Mouse (Mus musculus): ENCODE measurements around the gene Fasn. TPM values are rescaled to one million over a fixed set of nuclear protein-coding genes. Genes with fewer than 3 reads are reported as not detected.

Fasn gene
- polyA plus RNA-seq, 3 experiments from 2014 or later, result 22.7 to 31.3 (median 29.4) TPM

DNA sequence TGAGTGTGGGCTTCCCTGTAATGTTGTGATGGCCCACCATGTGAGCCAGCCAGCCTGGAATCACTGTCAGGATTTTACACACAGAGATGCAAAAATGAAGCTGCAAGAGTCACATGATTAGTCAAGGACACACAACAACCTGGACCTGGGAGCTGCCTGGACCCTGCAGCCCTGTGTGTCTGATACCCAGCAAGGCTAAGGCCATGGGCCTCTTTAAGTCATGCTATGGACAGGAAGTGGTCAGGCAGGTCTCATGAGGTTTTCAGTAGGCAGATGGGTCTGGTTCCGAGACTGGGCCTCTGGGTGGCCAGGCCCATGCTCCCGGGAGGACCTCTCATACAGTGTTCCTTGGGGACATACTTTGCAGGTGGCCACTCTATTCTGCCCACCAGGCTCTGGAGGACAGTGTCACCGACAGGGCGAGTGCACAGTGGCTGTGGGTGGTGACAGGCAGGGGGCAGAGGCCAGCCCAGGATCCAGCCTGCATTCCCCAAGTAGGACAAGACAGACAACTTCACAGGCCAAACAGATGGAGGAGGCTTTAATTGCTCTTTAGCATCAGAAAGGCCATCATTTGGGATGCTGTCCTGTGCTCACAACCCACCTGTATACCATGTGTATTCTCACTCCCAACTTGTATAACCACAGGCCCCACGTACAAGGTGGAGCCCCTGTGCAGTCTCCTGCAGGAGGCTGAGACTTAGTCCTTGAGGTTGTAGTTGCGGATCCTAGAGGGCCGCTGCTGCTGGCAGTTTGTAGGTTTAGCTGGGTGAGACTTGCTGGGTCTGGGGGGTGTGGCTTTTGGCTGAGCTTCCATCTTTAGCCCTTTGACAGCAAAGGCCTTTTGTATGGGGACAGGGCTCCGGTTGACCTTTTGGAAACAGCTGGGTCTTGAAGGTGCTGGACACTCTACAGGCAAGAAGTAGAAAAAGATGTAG, 1.9 kb upstream of the Fasn start:
- ATAC-seq, result no peak

DNA sequence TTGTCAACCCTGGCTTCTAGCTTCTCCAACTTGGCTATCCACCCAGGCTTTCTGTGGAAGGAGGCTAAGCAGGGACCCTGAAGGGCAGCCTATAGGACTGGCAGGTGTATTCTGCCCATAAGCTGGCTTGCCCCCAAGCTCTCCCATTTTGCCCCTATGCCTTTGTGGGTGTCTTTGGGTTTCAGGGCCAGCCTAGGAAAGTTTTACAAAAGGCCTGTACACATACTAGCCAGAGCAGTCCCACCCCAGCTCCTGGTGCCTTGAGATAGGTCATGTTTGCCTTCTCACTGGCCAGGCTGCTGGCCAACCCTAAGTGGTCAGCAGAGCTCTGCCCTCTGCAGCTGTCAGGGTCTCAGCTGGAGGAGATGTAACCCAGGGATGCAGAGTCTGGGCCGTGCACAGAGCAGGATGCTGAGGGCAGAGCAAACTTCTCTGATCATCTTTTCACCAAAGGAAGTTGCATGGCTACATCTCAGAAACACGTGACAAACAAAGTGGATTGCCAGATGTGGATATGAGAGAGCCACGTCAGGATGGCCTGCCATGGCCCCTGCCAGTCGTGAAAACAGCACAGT, 1.0 kb upstream of the Fasn start:
- no peak for ATAC-seq

DNA sequence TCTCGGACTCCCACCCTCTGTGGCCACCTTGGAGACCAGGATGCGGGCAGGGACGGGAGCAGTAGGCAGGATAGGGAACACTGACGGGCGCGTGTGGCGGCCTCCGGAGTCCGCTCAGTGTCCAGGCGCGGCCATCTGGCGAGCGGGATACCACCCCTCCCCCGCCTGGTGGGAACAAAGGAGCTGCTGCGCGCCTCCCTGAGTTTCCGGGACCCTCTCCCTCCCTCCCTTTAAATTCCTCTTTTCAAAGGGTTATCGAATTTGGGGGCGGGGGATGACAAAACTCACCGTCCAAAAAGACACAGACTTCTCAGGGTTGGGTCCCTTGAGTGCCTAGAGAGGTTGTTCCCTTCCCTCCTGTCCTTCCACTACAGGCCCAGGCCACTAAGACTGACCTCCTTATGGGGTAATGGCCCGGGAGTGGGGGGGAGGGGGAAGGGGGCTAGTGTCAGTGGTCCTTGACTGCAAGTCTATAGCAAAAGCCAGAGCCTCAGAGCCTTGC, 491 bp upstream of the Fasn start:
- peak; percentile 5 for ATAC-seq

DNA sequence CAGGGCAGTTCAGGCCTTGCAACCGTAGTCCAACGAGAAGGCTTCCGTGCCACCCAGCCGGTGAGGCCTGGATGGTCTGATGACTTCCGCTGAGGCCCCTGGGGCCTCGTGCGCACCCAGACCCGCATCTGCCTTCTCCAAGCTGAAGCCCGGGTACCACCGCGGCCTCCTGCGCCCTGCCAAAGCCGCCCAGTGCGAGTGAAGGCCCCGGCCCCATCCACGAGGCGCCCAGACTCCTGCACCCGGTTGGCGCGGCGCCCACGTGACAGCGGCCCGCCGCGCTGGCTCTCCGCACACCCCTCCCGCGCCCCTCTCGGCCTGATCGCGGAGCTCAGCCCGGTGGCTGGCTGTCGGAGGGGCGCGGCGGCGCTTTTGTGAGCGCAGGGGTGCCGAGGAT, 798 bp downstream of the Fasn start:
- ATAC-seq, result peak; percentile 36

DNA sequence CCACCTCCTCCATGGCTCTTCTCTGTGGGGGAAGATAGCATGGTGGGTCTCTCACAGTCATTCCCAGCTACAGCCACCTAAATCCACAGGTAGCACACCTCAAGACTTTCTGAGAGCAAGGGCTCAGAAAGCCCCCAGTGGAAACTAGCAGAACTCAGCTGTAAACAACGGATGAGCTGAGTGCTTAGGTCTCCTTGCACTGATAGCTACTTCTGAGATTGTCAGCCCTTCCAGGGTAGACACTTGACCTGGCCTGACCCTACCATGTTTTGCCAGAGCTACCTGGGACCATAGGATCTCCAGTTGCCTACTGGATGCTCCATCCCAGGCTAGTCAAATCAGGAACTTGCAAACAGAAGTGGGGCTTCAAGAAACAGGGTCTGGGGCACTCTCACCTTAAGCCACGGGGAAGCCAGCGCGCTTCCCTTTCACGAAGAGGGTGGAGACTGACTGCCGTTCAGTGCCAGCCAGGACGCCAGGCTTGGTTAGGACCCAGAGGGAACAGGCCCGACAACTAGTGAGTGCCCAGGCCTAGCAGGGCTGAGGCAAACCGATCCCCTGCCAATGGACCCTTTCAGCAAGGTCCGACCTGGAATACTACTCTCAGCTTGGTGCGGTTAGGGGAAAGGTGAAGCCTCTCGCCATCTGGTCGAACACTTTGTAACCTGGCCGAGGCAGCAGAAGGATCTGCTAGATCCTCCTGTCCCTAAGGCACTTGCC, 1.4 kb downstream of the Fasn start:
- no peak for ATAC-seq

DNA sequence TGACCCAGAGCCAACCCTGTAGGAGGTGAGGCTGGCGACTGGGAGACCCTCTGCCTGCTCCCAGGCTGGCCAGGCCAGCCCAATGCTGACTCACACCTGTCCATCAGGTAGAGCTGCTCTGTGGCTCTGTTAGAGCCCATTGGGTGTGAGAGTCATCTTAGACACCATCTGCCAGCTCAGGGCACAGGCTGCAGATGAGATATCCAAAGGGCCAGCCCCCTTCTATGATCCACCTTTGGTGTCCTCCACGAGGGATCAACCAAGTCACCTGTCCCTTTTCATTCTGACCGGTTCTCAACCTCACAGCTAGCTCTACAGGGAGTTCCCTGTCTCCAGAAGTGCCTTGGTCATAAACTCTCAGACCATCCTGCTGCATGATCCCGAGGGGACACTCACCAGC, 2.0 kb downstream of the Fasn start:
- no peak for ATAC-seq

DNA sequence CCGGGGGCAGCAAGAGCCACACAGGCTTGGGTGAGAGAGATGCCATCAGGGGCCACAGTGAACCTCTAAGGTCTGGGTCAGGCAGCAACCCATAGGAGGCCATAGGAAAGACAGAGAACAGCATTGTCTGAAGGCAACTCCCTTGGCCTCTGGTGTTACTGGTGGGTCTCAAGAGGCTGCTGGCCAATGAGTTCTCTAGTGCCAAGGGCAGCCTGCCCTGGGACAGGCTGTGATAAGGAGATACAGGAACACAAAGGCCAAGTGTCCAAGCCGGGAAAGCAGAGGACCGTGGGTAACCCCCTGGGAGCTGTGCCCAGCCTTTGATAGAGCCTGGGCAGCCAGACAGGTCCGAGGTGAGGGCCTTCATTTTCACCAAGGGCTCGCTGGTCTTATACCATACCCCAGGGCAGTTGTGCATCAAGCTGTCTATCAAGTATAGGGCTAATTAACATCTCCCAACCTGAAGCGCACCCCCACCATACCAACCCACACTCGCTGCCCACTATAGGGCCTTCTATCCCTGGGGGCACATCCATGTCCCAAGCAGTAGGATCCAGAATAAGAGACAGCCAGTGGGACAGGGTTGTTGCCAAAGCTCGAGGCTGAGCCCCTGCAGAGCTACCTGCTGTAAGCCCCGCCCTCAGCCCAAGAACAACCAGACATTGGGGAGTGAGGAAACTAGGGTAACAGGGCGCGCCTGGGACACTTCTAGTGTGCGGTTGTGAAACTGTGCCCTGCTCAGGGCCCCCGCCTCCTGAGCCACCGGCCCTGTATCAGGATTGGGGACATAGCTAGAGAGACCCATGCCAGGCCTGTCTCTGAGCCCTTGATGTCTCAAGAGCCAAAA, 3.0 kb downstream of the Fasn start:
- ATAC-seq, result no peak

DNA sequence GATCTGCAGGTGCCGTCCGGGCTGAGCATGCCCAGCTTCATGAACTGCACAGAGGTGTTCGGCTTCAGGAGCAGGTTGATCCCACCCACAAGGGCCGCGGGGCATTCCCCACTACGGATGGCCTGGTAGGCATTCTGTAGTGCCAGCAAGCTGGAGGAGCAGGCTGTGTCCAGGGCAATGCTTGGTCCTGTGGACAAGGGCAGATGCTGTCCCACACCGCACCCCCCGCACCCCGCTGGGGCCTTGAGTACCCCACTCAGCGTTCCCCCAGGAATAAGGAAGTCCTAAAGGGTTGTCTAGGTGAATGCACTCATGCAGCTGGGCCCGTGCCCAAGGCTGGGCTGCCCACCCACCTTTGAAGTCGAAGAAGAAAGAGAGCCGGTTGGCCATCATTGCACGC, 3.8 kb downstream of the Fasn start:
- no peak for ATAC-seq

DNA sequence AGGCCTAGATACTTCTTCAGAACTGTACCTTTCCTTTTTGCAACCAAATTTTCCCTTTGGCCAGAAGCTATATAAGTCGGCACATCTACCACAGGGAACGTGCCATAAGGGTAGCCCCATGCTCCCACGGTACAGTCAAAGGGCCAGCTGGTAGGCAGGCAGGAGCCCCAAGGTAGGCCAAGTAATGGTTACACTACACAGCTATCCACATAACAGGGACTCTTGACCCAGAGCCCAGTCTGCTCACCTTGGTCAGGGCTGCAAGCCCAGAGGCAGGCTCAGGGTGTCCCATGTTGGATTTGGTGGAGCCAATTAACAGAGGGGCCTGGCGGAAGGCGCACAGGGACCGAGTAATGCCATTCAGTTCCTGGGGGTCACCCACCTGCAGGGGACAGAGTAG, 4.8 kb downstream of the Fasn start:
- no peak for ATAC-seq

DNA sequence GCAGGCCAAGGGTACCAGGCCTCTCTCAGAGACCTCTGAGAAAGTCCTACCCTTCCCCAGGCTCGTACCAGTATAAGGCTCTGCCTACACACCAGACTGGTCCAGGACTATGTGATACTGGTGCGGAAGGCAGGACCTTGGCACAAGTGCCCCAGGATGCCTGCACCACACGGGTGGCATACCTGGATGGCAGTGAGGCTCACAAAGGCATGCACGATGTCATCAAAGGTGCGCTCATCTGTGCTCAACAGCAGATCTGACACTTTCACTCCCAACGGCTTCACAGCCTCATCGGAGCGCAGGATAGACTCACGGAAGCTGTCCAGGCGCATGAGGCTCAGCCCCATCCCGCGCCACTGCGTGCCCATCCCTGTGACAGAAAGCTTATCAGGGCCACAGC, 6.1 kb downstream of the Fasn start:
- ATAC-seq, result no peak

DNA sequence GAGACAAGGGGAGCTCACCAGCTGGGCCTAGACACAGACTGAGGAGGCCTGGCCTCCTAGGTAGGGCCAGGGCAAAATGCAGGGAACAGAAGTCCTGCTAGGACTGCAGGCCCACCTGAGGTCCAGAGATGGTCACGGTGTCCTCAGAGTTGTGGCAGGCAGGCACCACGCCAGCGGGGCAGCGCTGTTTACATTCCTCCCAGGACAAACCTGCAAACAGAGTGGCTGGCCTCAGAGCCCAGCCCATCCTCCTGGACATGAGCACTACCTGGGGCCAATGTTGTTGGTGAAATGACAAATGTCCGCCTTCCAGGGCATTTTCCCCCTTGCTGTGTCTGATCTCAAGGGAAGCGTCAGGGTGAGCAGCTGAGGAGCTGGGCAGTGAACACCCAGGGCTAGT, 7.0 kb downstream of the Fasn start:
- ATAC-seq, result no peak

DNA sequence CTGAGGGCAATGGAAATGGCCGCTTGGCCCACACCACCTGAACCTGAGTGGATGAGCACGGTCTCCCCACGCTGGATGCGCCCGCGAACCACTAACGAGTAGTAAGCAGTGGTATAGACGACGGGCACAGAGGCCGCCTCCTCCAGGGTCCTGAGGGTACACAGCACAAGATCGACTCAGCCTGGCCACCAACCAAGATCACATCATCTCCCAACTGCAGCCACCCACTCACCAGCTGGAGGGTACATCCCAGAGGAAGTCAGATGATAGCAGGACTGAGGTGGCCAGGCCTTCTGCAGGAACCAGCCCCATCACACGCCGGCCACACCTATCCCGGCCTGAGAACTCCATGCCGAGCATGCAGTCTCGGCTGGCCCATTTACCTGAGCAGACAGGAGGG, 12.3 kb downstream of the Fasn start:
- ATAC-seq, result no peak

DNA sequence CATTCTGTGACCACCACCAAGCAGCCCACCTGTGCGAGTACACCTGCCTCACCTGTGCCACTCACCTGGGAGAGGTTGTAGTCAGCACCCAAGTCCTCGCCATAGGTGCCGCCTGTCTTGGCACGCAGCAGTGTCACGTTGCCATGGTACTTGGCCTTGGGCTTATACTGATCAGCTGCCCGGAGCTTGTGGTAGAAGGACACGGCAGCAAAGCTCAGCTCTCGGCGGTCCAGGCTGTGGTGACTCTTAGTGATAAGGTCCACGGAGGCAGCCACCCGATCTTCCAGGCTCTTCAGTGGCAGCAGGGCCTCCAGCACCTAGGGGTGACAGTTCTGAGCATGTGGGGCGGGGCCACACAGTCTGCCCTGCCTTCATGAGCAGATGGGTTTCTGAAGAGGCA, 16.3 kb downstream of the Fasn start:
- ATAC-seq, result no peak

DNA sequence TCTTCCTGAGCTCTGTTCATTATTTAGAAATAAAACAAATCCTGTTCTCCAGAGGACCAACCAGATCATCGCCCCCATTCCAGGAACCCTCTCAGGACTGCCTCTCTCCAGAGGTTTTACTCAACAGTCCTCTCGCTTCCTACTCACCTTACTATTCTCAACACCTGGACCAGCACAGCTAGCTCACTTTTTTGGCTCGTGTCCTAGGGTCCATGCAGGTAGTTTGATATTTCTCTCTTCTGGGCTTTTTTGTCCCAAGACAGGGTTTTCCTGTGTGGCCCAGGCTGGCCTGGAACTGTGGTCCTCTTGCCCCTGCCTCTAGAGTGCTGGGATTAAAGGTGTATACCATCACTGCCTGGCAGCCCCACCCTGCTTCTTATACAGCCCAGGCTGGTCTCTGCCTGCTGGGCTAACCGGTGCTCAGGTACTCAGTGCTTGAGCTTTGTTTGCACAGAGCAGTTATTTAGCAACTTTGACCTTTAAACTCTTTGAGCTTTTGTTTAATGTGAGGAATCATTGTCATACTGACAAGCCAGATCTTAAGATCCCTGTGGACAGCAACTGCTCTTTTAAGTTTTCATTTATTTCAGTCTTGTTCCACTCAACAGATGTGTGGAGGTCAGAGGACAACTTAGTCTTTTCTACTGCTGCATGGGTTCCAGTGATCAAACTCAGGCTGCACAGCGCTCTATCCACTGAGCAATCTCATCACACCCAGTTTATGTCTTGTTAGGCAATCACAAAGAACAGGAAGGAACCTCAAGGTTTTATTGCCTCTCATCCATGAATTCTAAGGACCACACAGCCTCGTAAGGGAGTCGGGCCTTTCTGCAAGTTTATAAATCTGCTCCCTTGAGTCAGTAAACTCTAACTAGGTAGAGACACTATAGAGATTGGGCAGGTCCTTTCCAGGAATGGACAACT, 18.7 kb downstream of the Fasn start:
- no peak for ATAC-seq

DNA sequence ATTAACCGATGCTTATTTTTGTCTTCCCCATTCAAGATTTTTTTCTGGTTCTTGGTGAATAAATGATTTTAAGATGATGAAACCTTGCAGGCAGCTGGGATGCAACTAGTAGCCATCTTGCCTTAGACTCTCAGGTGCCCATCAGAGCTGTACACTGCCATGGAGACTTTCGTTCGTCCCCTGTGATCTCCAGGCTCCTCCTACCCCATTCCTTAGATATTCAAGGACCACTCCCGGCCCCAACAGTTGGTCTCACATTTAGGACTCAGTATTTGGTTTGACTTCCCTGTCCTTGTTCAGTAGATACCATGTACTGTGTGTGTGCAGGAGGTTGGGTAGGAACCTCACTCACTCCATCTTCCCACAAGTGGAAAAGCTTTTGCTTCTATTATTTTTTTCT, 19.6 kb downstream of the Fasn start:
- no peak for ATAC-seq

DNA sequence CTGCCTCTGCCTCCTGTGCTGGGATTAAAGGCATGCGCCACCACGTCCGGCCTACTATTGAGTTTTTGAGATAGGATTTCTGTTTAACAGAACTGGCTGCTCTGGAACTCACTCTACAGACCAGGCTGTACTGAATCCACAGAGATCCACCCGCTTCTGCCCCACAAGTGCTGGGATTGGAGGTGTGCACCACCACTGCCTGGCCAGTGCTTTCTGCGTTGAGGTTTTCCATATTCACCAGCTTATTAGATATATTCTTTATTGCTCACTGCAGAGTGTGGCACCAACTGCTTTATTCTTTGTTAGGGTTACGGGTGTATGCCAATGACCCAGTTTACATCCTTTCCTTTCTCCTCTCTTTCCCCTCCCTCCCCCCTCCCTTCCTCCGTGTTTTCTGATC, 20.1 kb downstream of the Fasn start:
- no peak for ATAC-seq

DNA sequence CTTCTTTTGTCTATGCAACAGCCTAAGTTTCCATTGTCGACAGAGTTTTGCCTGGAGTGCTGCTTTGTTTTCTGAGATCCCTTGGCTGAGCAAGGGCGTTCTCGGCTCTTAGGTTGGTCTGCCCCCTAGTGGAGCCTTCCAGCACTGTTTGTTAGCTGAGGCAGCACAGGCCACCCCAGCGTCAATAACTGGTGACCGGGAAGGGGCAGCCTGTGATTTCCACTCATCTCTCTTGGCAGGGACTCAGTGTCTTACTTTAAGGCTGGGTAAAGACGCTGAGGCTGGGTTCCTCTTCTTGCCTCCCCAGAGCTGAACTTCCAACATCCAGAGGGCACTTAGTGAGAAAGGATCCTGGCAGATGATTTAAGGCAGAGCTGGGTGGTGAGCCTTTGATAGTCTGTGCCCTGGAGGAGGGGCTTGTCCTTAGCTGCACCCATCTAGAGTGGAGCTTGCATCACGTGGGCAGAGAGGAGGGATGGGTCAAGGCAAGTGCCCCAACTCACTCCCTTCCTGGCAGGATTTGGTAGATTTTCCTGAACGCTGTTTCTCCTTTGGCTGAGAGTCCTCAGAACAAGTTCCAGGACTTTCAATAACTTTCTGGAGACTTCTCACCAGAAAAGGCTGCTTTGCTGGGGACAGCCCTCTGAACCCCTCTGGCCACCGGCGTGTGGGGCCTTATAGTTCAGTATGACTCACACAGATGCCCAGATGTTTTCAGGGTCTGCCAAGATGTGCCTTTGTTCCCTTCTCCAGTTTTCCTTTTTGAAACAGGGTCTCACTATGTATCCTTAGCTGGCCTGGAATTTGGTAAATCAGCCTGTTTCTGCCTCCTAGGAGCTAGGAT, 24.1 kb downstream of the Fasn start:
- peak; percentile 60 for ATAC-seq

DNA sequence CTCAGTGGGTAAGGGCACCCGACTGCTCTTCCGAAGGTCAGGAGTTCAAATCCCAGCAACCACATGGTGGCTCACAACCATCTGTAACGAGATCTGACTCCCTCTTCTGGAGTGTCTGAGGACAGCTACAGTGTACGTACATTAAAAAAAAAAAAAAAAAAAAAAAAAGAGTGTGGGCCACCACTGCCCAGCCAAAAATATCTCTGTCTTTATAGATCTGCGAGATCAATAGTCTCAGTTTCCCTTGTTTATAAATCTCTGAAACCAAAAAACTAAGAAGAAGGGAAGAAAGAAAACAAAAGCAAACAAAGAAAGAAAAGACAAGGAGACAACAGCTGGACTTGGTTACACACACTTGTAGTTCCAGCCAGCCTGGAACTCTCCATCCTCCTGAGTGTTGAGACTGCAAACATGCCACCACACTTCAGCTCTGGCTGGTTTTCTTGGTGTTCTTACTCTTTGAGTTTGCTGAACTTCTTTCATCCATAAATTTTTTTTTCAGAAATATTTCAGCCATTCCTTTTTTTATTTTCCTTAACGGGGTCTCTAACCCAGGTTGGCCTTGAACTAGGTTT, 24.9 kb downstream of the Fasn start:
- no peak for ATAC-seq

DNA sequence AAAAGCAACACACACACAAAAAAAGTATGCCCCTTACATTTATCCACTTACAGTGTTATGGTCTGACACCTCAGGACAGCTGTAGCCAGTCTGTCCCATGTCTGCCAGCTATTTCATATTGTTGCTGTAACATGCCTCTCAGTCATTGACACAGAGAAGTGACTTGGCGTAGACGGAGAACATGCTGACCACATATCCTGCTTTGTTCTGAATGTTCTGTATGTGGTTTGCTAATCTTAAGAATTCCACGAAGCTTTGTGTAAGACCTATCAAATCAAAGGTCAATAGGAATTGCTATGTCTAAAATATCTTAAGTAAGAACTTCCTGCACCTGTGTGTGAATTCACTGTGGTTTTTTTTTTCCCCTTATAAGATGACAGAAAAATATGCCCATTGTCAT, 26.1 kb downstream of the Fasn start:
- no peak for ATAC-seq

DNA sequence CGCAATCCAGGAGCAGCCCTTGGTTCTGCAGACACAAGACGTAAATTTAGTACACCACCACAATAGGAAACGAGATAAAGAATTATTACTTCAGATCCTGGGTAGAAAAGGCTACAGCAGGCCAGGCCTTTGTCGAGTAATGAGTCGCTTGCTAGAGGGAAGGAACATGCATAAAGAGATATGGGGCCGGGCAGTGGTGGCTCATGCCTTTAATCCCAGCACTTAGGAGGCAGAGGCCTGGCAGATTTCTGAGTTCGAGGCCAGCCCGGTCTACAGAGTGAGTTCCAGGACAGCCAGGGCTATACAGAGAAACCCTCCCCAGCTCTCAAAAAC, 27.8 kb downstream of the Fasn start:
- no peak for ATAC-seq
